Mouse (Mus musculus) Muller cell, postnatal 12 days (primary cell): ENCODE measurements at regions not wholly inside any gene's neighbourhood (a gene's known extent, or its start where the extent isn't known, plus 50 kb on each side); places are given as distances from the start of the nearest gene placed in this dataset.

Source experiments
- DNase-seq: peaks from one replicate; pipeline ENCODE4 v3.0.0-alpha.2; 2015; ENCODE audit errors: inconsistent ontology term

DNA sequence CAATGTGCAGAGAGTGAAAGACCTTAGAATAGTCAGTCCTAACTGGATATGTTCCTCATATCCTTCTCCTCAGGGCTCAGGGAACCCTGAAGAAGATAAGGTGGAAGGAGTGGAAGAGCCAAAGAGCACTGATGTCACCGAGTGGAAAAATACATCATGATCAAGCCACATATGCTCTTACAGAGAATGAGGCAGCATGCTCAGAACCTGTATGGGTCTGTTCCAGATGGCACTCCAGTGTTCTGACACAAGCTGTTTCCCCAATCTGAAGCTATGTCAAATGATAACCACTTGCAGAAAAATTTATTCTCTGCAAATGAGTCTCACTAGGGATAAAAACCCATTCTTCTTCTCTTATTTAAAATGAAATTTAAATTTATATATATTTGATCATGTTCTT lies 572.6 kb upstream of the Robo2 start:
- DNase-seq = no peak

DNA sequence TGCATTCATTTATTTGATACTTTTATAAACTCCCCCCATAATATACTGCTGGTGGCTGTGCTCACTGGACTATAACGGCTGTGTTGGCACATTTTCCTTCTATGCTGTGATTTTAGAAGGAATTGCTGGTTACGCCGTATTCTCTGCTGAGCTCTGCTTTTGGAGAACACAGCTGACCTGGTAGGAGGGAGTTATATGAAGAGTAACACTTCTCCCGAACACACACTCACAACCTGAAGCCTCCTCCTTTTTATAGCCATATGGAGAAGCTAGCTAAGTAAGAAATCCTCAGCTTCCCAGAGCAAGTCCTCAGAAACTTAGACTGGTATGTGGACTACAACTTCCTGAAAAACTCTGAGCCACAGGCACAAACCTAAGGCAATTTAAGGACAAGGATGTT lies 554.5 kb upstream of the Robo2 start:
- DNase-seq = no peak

GRCm38 (mm10) chr16:74929739-74930138 lies 518.1 kb upstream of the Robo2 start:
- no peak for DNase-seq

DNA sequence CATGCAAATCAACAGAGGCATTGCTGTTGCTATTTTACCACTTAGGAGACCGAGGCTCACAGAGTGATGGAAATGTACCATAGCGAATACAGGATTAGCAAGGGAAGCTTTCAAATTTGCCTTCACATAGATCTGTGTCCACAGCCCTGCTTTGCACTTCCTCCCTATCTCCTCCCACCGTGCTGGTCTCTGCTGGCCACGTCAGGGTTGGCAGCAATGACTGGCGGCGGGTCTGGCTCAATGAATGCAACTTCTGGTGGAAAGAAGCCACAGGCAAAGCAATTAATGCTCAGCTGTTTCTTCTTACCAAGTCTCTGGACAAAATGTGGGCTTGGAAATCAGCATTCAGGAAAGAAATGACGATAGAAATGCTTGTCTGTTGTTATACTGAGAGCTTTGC lies 489.2 kb upstream of the Robo2 start:
- peak; percentile 79 for DNase-seq

GRCm38 (mm10) chr16:74887724-74888123 lies 476.1 kb upstream of the Robo2 start:
- no peak for DNase-seq

DNA sequence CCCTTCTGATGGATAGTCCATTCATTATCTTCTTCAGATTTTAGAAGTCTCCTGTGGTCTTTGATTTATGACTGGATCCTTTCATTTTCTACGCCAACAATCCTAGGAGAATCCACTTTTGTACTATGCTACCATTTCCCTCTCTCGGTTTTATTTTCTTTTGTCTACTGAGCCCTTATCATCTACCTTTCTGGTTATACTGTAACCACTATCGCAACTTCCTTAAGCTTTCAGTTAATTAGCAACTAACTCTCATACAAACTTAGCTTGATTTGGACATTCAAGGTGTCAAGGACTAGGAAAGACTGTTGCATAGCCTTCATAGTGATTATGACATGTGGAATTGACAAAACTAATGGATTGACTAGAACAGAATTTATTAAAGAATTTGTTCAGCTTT lies 467.0 kb upstream of the Robo2 start:
- no peak for DNase-seq

- DNase-seq = no peak
These were observed 462.1 kb upstream of the Robo2 start for GRCm38 (mm10) chr16:74873756-74874155.

DNA sequence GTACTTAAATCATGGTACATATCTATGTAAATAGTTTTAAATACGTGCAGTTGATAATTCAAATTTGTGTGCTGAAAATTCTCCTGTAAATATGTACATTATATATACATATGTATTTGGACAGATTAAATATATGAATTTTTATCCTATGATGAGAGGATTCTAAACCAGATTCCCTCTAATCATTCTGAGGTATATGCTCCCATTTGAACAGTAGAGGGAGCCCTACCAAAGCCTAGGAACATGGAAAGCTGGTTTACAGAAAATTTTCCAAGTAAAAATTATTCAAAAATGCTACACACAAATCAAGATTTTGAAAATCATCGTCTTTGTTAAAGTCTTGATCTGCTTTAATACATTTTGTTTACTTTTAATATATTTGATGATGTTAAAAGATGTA lies 446.1 kb upstream of the Robo2 start:
- DNase-seq = peak; percentile 4

DNA sequence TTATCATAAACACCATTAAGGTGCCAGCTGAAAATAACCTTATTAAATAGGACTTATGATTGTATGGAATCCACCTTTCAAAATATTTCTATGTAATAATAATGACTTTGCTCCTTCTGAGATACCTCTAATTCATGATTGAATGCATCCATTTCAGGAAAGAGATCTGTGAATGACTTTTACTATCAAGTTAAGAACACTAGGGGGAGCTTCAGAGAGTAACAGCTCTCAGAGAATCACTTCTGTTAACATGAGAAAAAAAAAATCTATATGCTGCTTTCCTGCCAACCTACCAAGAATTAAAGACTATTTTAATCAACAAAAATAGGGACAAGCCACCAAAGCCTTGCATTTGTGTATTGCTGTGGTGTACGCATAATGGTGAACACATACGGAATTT lies 428.4 kb upstream of the Robo2 start:
- DNase-seq = no peak

GRCm38 (mm10) chr16:74814386-74814785 lies 402.8 kb upstream of the Robo2 start:
- DNase-seq = no peak

DNA sequence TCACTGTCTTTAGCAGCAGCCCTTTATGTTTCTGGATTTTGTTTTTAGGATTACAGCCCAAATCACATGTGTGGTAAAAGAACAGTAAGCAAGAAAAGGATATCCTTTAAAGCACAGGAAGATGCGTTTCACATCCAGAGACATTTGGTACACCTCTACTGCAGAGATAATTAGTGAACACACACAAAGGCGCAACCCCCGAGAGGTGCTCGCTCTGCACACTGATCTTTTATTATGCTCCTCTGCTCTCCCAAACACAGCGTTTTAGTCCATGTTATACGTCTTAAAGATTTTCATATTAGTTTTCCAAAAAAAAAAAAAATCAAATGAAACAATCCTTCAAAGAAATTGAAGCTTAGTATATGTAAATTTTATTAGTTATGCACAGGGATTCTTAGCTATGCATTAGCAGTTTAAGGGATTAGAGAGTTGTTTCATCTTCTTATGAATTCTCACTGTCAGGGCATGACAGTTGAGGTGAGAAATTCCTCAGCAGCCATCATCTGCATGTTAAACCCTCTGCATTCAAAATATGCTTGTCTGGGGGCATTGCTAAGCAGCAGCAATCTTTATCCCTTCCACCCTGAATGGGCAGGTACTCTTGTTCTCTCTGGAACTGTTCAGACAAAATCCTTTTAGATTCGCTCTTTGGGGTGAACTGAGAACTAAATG lies 397.7 kb upstream of the Robo2 start:
- no peak for DNase-seq

GRCm38 (mm10) chr16:74806775-74807174 lies 395.1 kb upstream of the Robo2 start:
- no peak for DNase-seq

GRCm38 (mm10) chr16:74801296-74801695 lies 389.7 kb upstream of the Robo2 start:
- peak; percentile 35 for DNase-seq

- DNase-seq = no peak
These were observed 384.7 kb upstream of the Robo2 start for GRCm38 (mm10) chr16:74796303-74796653.

DNA sequence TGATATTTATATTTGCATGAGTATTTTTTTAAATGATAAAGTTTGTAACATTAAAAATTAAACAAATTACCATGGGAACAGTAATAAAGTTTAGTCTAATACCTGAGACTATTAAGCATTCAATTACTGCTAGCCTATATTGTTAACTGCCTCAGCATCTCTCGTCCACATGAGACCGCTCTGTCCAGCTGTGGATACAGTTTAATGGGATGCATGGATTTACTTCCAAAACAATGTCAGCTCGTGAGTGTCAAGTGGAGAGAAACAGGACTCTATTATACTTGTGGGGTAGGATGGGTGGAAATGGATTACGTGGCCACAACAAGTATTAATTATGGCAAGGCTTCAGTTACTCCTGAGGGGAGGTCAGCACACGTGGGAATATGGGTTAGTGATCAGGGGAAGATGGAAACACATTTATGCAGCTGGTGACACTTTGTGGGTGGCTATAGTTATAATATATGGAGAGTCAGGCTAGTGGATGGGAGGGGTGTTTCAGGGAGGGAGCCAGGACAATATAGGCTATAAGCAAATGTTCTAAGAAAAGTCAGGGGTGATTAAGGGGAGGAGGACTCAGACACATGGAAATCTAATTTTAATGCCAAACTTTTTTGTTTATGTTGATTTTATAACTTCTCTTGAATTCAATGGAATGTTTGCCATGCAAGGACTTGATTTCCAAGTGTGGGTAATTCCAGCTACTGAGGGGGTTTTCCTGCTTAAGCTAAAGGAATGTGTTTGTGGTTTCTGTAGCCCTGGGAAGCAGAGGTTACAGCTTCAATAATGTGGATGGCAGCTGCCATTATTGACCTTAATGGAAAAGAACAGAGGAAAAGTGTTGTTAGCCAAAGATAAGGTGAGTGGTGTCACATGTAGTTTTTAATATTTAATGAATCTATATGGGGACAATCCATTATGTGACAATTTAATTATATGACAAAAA lies 384.0 kb upstream of the Robo2 start:
- DNase-seq = peak; percentile 19

- peak; percentile 59 for DNase-seq
These were observed 373.9 kb upstream of the Robo2 start for GRCm38 (mm10) chr16:74785365-74786119.

- DNase-seq = no peak
These were observed 368.8 kb upstream of the Robo2 start for GRCm38 (mm10) chr16:74780388-74780787.

GRCm38 (mm10) chr16:74768264-74768663 lies 356.6 kb upstream of the Robo2 start:
- no peak for DNase-seq

GRCm38 (mm10) chr16:74756720-74757345 lies 345.2 kb upstream of the Robo2 start:
- no peak for DNase-seq

DNA sequence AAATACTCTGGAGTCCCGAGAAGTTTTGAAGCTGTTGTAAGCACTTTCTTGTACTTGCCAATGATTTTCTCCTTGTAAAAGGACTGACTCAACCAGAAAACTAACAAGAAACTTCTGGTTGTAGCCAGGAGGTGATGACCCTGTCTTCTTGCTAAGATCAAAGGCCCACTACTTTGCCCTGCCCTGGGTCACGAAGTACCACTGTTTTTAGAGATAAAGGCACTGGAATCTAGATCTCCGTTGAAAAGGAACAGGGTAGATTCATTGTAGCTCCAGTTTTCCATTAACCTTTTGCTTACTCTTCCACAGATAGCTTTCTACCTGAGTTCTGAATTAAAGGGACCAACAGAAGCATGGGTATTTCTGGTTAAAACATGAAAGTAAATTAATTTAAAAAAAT lies 339.3 kb upstream of the Robo2 start:
- DNase-seq = no peak

DNA sequence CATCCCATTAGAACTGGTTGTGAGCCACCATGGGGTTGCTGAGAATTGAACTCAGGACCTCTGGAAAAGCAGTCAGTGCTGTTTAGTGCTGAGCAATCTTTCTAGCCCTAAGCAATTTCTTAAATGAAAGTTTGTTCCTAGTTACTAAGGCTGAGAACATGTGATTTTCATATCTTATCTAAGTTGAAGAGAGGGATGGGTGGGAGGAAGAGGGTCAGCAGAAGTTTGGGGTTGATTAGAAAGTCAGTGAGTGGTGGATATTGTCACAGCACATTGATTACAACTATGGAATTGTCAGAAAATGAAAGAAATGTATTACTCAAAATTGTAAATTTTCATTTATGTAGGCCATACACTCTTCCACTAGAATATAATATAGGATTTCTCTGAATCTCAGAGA lies 337.4 kb upstream of the Robo2 start:
- no peak for DNase-seq

DNA sequence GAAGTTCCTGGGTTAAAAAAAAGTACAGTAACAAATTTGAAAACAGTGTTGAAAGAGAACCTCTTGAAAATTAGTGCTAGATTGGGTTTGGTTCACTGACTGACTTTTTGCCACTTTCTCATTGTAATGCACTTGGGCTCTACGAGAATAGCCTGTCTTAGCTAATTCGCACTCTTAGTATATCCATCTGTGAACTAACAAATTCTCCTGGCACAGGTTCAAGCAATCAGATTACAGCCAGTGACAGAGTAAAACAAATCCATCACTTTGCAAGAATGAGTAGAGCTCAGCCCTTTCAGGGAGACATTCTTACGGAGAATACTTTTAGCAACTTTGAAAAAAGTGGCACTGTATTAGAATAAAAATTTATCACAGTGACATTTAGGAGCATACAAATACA lies 331.9 kb upstream of the Robo2 start:
- DNase-seq = no peak
